Mouse (Mus musculus) fat pad, adult 2 months (tissue): Measurements from ENCODE around the gene Rinl.

Source experiments
- DNase-seq: peaks from one replicate; pipeline ENCODE4 v3.0.0-alpha.2; 2011; ENCODE audit warnings: low read depth, low spot score; ENCODE audit errors: extremely low read depth

Gene Rinl

DNA sequence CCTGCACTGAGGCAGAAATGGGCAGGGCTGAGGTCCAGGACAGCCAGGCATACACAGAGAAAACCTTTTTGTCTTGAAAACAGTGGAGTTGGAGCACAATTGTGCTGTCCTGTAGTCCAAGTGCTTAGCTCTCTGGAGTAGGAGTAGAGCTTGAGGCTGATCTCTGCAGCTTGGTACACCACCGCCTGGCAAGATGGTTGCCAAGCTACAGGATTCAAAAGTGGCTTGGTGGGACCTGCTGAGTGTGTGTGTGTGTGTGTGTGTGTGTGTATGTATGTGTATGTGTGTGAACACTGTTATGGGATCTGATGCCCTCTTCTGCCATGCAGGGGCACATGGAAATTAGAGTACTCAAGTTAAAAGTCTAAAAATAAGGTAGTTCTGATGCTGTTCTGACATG, 33.8 kb downstream of the Rinl start:
- DNase-seq: no peak

GRCm38 (mm10) chr7:28822993-28823903, 34.5 kb downstream of the Rinl start:
- no peak for DNase-seq

- no peak for DNase-seq
Measured at GRCm38 (mm10) chr7:28823932-28824331, 35.2 kb downstream of the Rinl start.

DNA sequence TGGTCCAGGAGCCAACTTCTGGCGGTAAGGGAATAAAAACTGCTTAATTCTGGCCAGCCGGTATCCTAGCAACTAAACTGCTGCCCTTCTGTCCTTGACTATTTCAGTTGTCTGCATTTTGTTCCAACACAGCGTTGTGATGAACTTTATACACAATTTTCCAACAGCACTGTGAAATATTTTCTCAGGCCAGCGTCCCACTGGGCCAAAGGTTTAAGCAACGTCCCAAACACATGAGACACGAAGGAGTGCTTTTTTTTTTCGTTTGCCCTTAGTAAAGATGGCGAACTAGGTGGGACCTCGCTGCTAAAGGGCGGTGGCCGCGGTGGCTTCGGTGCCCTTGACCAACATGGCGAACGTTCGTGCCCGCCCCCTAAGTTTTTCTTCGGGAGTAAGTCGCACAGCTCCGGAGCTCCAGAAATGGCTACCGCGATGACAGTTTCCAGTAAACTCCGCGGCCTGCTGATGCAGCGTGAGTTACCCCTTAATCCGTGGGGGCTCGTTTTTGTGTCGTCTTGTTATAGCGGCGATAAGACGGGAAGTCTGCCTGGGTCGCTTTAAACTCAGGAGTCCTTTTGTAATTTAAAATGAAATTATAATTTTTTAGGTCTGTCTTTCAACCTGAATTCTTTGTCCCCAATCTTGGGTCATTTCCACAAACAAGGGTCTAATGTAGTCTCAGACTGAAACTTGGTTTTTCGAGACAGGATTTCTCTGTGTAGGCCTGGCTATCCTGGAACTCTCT, 36.3 kb downstream of the Rinl start, which contains the start of gene Ech1:
Gene Ech1 (plus strand): TSS at position 277 of the 745 bp plus-strand sequence.
- peak; percentile 99 for DNase-seq

GRCm38 (mm10) chr7:28825686-28826401, 37.1 kb downstream of the Rinl start:
- DNase-seq: no peak

GRCm38 (mm10) chr7:28826402-28826772, 37.6 kb downstream of the Rinl start:
- DNase-seq: no peak

GRCm38 (mm10) chr7:28827338-28827737, 38.6 kb downstream of the Rinl start:
- peak; percentile 84 for DNase-seq

- no peak for DNase-seq
Measured at GRCm38 (mm10) chr7:28829821-28830220, 41.1 kb downstream of the Rinl start.

DNA sequence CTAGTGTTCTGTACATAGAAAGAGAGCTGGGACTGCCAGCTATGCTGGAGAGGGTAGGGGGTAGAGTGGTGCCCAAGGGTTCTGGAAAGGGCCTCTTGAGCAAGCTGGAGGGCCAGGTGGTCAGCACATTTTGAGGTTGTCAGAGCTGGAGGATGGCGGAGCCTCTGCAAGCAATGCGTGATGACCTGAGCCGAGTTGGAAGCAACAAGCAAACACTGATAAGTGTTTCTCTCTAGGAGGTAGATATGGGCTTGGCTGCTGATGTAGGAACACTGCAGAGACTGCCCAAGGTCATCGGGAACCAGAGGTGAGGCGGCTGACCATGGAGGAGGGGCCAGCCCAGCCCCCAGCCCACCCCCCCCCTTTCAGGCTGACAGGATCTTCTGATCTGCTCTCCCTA, 42.2 kb downstream of the Rinl start:
- no peak for DNase-seq

GRCm38 (mm10) chr7:28831411-28832125, 42.8 kb downstream of the Rinl start:
- no peak for DNase-seq

GRCm38 (mm10) chr7:28832137-28832536, 43.4 kb downstream of the Rinl start:
- no peak for DNase-seq

- no peak for DNase-seq
Measured at GRCm38 (mm10) chr7:28833723-28834347, 45.1 kb downstream of the Rinl start, which contains the start of gene Lgals4. Lgals4 (plus strand) TSS chr7:28833854.

DNA sequence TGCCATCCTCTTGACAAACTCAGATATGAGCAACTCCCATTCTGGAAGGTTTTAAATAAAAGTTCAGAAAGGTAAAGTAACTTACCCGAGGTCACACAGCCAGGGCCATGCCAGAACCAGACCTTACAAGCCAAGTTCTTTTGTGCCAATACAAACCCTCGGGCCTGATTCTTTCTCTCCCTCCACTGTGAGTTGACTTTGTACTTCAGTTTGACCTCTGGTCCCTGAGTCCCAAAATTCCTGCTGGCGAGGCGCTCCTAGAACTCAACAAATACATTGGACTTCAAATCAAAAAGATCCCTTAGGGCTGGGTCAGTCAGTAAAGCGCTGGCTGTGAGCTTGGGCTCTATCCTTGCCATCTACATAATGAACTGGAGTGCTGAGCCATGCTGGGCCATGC, 48.2 kb downstream of the Rinl start:
- DNase-seq: no peak

- DNase-seq: peak; percentile 92
Measured at GRCm38 (mm10) chr7:28838331-28838730, 49.6 kb downstream of the Rinl start.

- DNase-seq: no peak
Measured at GRCm38 (mm10) chr7:28847273-28847672, 58.5 kb downstream of the Rinl start.
